Mouse (Mus musculus) hindbrain, embryonic 15.5 days (tissue): Measurements from ENCODE around the gene Il7r. TPM values are rescaled to one million over a fixed set of nuclear protein-coding genes. Genes with fewer than 3 reads are reported as not detected.
"Not testable (repeated sequence)": the region's sequence is repeated elsewhere in the genome, so short reads cannot be mapped to it uniquely, and the experiment has no call there.

Experiments
- ATAC-seq: fragments of 200-750 bp; cut with Nextera tagmentation; 2 replicates; pipeline ENCODE4 v1.8.0; 2017; ENCODE audit warnings: low read depth, moderate number of reproducible peaks, moderate TSS enrichment; ENCODE audit not compliant: low FRiP score
- H3K27ac ChIP-seq: fragments of 300-500 bp; sonication (generic); replicated peaks from 2 replicates; pipeline ENCODE4 v1.5.1; 2015; ENCODE audit warnings: mild to moderate bottlenecking, inconsistent platforms
- H3K27me3 ChIP-seq: fragments of 300-500 bp; sonication (generic); 2 replicates; pipeline ENCODE4 v1.6.1; 2015; ENCODE audit warnings: control low read depth, inconsistent platforms
- H3K36me3 ChIP-seq: fragments of 300-500 bp; sonication (generic); 2 replicates; pipeline ENCODE4 v1.6.1; 2015; ENCODE audit warnings: control low read depth, inconsistent platforms
- H3K4me1 ChIP-seq: fragments of 300-500 bp; sonication (generic); replicated peaks from 2 replicates; pipeline ENCODE4 v1.6.1; 2015; ENCODE audit warnings: control low read depth, inconsistent platforms
- H3K4me2 ChIP-seq: fragments of 300-500 bp; sonication (generic); 2 replicates; pipeline ENCODE4 v1.6.1; 2015; ENCODE audit warnings: moderate library complexity, mild to moderate bottlenecking, inconsistent platforms
- H3K4me3 ChIP-seq: fragments of 300-500 bp; sonication (generic); 2 replicates; pipeline ENCODE4 v1.5.1; 2015; ENCODE audit warnings: mild to moderate bottlenecking, inconsistent platforms
- H3K9ac ChIP-seq: fragments of 300-500 bp; sonication (generic); 2 replicates; pipeline ENCODE4 v1.6.1; 2015; ENCODE audit warnings: inconsistent platforms
- H3K9me3 ChIP-seq: fragments of 300-500 bp; sonication (generic); 2 replicates; pipeline ENCODE4 v1.6.1; 2016; ENCODE audit warnings: control low read depth, inconsistent platforms
- WGBS: fragments of 180-500 bp; shearing (Covaris S2); methylation state at CpG from one replicate; pipeline ENCODE4 v1.1.7; 2015; 5-methylcytosine and 5-hydroxymethylcytosine counted together
- polyA plus RNA-seq: library from polyadenylated mRNA; unstranded; fragments of >200 nt; fragmentation: Nextera tagmentation; extraction: Ambion mirVana; gene quantifications from 2 replicates; pipeline ENCODE4 v1.2.1, GENCODE M21; 2015

The Il7r gene
- 0.08 and 0.16 TPM in 2 replicates for polyA plus RNA-seq

- WGBS: 89% methylated on average over 4 of the region's 4 CpGs
- H3K4me3 ChIP-seq: no peak within 1 kb of the TSS
- no peak within 1 kb of the TSS for H3K9ac ChIP-seq
- H3K4me1 ChIP-seq: no peaks in the 10 kb centered on the region
- no peaks in the 10 kb centered on the region for H3K9me3 ChIP-seq
- H3K27ac ChIP-seq: no peak within 1 kb of the TSS
- H3K36me3 ChIP-seq: no peaks in the 10 kb centered on the region
- H3K4me2 ChIP-seq: no peak within 1 kb of the TSS
- no peak for ATAC-seq
- no peaks in the 10 kb centered on the region for H3K27me3 ChIP-seq
These were observed at the start of gene Il7r for GRCm38 (mm10) chr15:9530076-9530475. Il7r (minus strand) TSS chr15:9530176.

DNA sequence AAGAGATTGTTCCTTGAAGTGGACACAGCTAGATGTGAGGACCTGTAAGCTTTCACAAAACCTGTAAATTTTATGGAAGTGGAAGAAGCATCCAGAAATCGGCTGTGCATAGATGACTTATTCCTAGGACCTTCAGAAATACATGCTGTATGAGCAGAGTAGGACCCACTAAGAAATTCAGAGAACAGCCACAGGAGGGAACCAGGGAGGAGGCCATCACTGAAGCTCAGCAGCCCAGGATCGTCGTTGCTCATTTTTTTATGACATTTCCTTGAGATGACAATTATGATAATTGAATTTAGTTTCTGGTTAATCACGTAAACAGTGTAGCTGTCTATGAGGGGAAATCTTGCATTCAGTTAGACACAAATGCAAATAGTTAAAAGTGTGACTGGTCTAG, 47.3 kb upstream of the Il7r start:
- no peaks in the 10 kb centered on the region for H3K4me1 ChIP-seq
- H3K27ac ChIP-seq: no peak overlapping the region
- H3K9ac ChIP-seq: no peak overlapping the region
- no peaks in the 10 kb centered on the region for H3K9me3 ChIP-seq
- H3K36me3 ChIP-seq: no peaks in the 10 kb centered on the region
- ATAC-seq: no peak
- H3K4me2 ChIP-seq: no peak overlapping the region
- no peak overlapping the region for H3K4me3 ChIP-seq
- no peaks in the 10 kb centered on the region for H3K27me3 ChIP-seq
- WGBS: 85% methylated on average over 4 of the region's 4 CpGs

GRCm38 (mm10) chr15:9574796-9575195, 44.8 kb upstream of the Il7r start:
- Histone ChIP-seq H3K27ac (no peak overlapping the region), H3K36me3 (no peaks in the 10 kb centered on the region), H3K9ac (no peak overlapping the region), H3K27me3 (no peaks in the 10 kb centered on the region), H3K4me3 (no peak overlapping the region), H3K9me3 (no peaks in the 10 kb centered on the region), H3K4me1 (no peaks in the 10 kb centered on the region), H3K4me2 (no peak overlapping the region)
- ATAC-seq: no peak
- WGBS: 85% methylated on average over 5 of the region's 5 CpGs

GRCm38 (mm10) chr15:9573361-9573760, 43.4 kb upstream of the Il7r start:
- H3K9me3 ChIP-seq: no peaks in the 10 kb centered on the region
- no peak overlapping the region for H3K4me2 ChIP-seq
- no peaks in the 10 kb centered on the region for H3K4me1 ChIP-seq
- H3K27me3 ChIP-seq: no peaks in the 10 kb centered on the region
- WGBS: 90% methylated on average over 4 of the region's 4 CpGs
- ATAC-seq: no peak
- H3K4me3 ChIP-seq: no peak overlapping the region
- H3K36me3 ChIP-seq: no peaks in the 10 kb centered on the region
- no peak overlapping the region for H3K27ac ChIP-seq
- H3K9ac ChIP-seq: no peak overlapping the region

GRCm38 (mm10) chr15:9572664-9573063, 42.7 kb upstream of the Il7r start:
- Histone ChIP-seq H3K27ac (no peak overlapping the region), H3K4me1 (no peaks in the 10 kb centered on the region), H3K36me3 (no peaks in the 10 kb centered on the region), H3K27me3 (no peaks in the 10 kb centered on the region), H3K9me3 (no peaks in the 10 kb centered on the region), H3K4me3 (no peak overlapping the region), H3K4me2 (no peak overlapping the region), H3K9ac (no peak overlapping the region)
- no peak for ATAC-seq
- WGBS: 89% methylated on average over 7 of the region's 7 CpGs

DNA sequence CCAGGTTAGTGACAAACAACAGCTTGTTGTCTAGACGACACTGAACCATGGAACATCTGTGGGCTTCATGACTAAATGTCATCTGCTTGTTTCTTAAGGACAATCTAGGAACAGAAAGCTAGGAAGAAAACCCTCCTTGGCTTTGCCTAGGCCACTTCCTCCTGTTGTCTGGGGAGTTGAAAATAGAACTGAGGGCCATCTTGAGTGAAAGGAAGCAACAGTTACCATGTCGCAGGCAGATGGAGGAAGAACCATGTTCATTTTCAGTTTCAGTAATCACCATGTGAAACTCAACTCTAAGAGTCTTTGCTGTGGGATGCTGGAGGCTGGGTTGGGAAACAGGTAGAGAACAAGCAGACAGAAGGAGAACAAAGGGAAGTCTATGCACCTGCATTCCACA, 41.9 kb upstream of the Il7r start:
- no peak overlapping the region for H3K9ac ChIP-seq
- ATAC-seq: no peak
- no peaks in the 10 kb centered on the region for H3K27me3 ChIP-seq

GRCm38 (mm10) chr15:9567316-9567715, 37.3 kb upstream of the Il7r start:
- H3K4me2 ChIP-seq: no peak overlapping the region
- no peak overlapping the region for H3K9ac ChIP-seq
- no peak overlapping the region for H3K4me3 ChIP-seq
- no peaks in the 10 kb centered on the region for H3K4me1 ChIP-seq
- H3K36me3 ChIP-seq: no peaks in the 10 kb centered on the region
- ATAC-seq: no peak
- H3K9me3 ChIP-seq: no peaks in the 10 kb centered on the region
- H3K27ac ChIP-seq: no peak overlapping the region
- WGBS: 85% methylated on average over 4 of the region's 4 CpGs
- no peaks in the 10 kb centered on the region for H3K27me3 ChIP-seq

More for the DNA sequence above, 41.9 kb upstream of the Il7r start:
- Histone ChIP-seq H3K4me1 (no peaks in the 10 kb centered on the region), H3K36me3 (no peaks in the 10 kb centered on the region), H3K4me2 (no peak overlapping the region), H3K27ac (no peak overlapping the region), H3K4me3 (no peak overlapping the region), H3K9me3 (no peaks in the 10 kb centered on the region)
- 88% methylated on average over 2 of the region's 2 CpGs for WGBS

DNA sequence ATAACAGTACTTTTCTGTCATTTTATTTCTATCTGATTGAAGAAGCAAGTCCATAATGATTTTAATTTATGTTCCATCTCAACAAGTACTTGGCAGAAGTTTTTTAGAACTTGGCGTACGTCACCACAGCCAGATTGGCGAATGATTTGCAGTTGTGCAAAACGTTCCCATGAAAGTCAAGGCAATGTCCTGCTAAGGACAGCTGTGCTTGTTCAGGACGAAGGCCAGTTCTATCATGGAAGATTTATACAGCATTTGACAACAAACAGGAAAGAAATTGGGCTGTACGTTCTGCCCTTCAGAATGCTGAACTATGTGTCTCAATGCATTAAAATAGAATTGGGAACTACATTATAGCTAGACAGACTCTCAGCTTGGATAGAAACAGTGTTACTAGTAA, 35.4 kb upstream of the Il7r start:
- H3K27ac ChIP-seq: no peak overlapping the region
- no peak overlapping the region for H3K4me2 ChIP-seq
- H3K4me1 ChIP-seq: no peaks in the 10 kb centered on the region
- no peaks in the 10 kb centered on the region for H3K27me3 ChIP-seq
- no peak for ATAC-seq
- no peak overlapping the region for H3K4me3 ChIP-seq
- 90% methylated on average over 6 of the region's 6 CpGs for WGBS
- H3K9ac ChIP-seq: no peak overlapping the region
- H3K36me3 ChIP-seq: no peaks in the 10 kb centered on the region
- no peaks in the 10 kb centered on the region for H3K9me3 ChIP-seq

GRCm38 (mm10) chr15:9564156-9564555, 34.2 kb upstream of the Il7r start:
- 85% methylated on average over 3 of the region's 3 CpGs for WGBS
- Histone ChIP-seq H3K9ac (no peak overlapping the region), H3K4me1 (no peaks in the 10 kb centered on the region), H3K4me3 (no peak overlapping the region), H3K27me3 (no peaks in the 10 kb centered on the region), H3K27ac (no peak overlapping the region), H3K36me3 (no peaks in the 10 kb centered on the region), H3K9me3 (no peaks in the 10 kb centered on the region), H3K4me2 (no peak overlapping the region)
- no peak for ATAC-seq

- WGBS: 90% methylated on average over 15 of the region's 15 CpGs
These were observed 27.3 kb upstream of the Il7r start for GRCm38 (mm10) chr15:9557264-9557663.

DNA sequence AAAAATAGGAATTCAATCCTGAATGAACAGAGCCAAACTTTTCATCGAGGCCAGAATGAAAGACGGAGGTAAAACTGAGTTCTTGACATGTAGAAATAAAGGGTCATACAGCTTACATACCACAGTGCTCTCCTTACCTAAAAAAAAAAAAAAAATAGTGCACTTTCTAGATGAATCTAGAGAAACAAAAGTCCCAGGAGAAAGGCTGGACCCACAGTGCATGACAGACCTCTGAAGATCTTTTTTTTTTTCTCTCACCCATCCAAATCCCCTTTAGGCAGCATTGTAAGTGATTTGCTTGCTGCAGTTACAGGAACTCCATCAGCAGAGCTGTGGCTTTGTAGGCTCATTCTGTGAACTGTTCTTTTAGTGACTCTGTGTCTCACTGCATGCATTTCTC, 19.0 kb upstream of the Il7r start:
- Histone ChIP-seq H3K36me3 (no peaks in the 10 kb centered on the region), H3K9me3 (no peaks in the 10 kb centered on the region), H3K9ac (no peak overlapping the region), H3K27me3 (no peaks in the 10 kb centered on the region), H3K4me3 (no peak overlapping the region), H3K27ac (no peak overlapping the region), H3K4me2 (no peak overlapping the region), H3K4me1 (no peaks in the 10 kb centered on the region)
- no peak for ATAC-seq
- WGBS: 91% methylated on average over 2 of the region's 2 CpGs

More at GRCm38 (mm10) chr15:9557264-9557663, 27.3 kb upstream of the Il7r start:
- not testable (repeated sequence) for H3K9ac ChIP-seq, H3K27ac ChIP-seq, H3K27me3 ChIP-seq, H3K4me1 ChIP-seq, H3K36me3 ChIP-seq, ATAC-seq, H3K4me3 ChIP-seq, H3K4me2 ChIP-seq, H3K9me3 ChIP-seq

- H3K27ac ChIP-seq: no peak overlapping the region
- H3K4me2 ChIP-seq: no peak overlapping the region
- no peak for ATAC-seq
- 86% methylated on average over 1 of the region's 1 CpGs for WGBS
- no peak overlapping the region for H3K4me3 ChIP-seq
- no peak overlapping the region for H3K9ac ChIP-seq
- no peaks in the 10 kb centered on the region for H3K36me3 ChIP-seq
- H3K27me3 ChIP-seq: no peaks in the 10 kb centered on the region
- H3K9me3 ChIP-seq: no peaks in the 10 kb centered on the region
- H3K4me1 ChIP-seq: no peaks in the 10 kb centered on the region
These were observed 5.2 kb upstream of the Il7r start for GRCm38 (mm10) chr15:9535200-9535599.

DNA sequence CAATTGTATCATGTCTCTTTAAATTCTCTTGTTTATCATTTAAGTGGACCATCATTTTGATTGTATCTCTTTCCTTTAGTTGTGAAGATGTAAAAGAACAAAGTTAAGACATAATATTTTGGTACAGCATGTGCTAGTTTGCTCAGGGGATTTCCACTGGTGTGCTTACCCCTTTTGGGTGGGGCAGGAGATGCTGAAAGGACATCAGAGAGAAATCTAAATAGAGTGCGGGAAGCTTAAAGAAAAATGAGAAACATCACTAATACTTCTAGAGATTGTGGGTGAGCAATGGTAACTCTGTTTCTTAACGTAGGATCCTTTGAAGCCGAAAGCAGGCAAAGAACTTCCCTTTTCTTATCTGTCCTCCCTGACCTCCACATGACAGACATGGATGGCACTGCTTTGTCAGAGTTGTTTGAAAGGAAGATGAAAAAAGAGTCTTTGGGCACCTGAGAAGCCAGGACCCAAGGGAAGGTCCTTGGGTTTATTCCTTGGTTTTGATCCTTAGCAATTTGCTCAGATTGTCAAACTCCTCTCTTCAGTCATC, 3.5 kb upstream of the Il7r start:
- H3K9me3 ChIP-seq: no peaks in the 10 kb centered on the region
- WGBS: 93% methylated on average over 3 of the region's 3 CpGs
- no peaks in the 10 kb centered on the region for H3K4me1 ChIP-seq
- no peaks in the 10 kb centered on the region for H3K27me3 ChIP-seq
- ATAC-seq: no peak
- H3K36me3 ChIP-seq: no peaks in the 10 kb centered on the region
- H3K4me3 ChIP-seq: no peak overlapping the region
- no peak overlapping the region for H3K4me2 ChIP-seq
- H3K27ac ChIP-seq: no peak overlapping the region
- no peak overlapping the region for H3K9ac ChIP-seq
